Mouse (Mus musculus) left cerebral cortex, adult 9 months (tissue): ENCODE measurements around the gene Nexn.
"Not testable (repeated sequence)": the region's sequence is repeated elsewhere in the genome, so short reads cannot be mapped to it uniquely, and the experiment has no call there.

Experiments used
- DNase-seq, 2 experiments: peaks; one replicate each; pipeline ENCODE4 v3.0.0; 2022; ENCODE audit warnings: low spot score in 2 of 2

The Nexn gene

GRCm38 (mm10) chr3:152266036-152266421 is at the start of gene Nexn:
Gene Nexn (minus strand): TSS chr3:152266350.
- no peak for DNase-seq

- peak in 1 of 2 experiments; percentile 75 for DNase-seq
Observed at GRCm38 (mm10) chr3:152315613-152316012, 49.5 kb upstream of the Nexn start.

GRCm38 (mm10) chr3:152314666-152315065 is 48.5 kb upstream of the Nexn start:
- DNase-seq = not testable (repeated sequence)

DNA sequence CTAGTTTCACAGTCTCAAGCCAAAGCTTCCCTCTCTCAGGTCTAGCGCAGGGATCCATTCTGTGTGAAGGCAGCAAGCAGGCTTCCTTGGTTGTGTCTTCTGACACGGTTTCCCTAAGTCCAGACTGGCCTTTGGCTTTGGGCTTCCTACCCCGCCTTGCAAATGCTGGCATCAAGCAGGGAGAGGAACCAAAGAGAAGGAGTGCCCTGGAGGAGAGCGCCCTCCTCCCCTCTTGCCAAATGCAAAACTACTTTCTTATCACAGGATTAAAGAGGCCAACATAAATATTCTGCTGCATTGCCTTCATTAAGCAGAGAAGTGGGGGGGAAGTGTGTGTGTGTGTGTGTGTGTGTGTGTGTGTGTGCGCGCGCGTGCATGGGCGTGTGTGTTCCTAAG is 43.1 kb upstream of the Nexn start:
- DNase-seq = no peak

DNA sequence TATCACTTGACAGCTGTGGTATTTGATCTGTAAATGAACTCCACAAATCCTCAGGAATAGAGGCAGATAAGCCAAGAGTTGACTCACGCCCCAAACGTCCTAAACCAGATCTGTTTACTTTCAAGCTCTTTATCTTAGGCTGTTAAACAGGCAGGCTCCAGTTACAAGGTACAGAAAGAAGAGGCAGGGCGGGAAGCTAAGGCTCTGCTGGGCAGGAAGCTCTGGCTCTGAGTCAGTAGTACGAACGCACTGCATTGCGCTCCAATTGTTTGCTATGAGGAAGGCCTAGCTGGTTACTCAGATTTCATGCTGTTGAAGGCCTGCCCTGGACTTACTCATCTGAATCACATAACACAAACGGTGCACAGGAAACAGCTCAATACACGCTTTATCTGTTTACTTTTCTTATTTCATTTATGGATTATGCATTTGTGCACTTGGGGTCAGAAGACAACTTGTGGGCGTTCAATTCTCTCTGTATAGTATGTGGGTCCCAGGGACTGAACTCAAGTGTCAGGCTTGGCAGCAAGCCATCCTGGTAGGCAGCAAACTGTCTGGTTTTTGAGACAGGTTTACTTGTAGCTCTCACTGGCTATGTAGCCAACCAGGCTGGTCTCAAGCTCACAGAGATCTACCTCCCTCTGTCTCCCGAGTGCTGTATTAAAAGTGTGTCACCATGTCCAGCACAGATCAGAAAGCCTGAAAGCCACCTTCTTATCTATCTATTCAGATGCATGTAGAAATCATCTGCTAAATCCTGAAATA is 42.5 kb upstream of the Nexn start:
- DNase-seq = no peak

- DNase-seq = no peak
Observed at GRCm38 (mm10) chr3:152305971-152306370, 39.8 kb upstream of the Nexn start.

DNA sequence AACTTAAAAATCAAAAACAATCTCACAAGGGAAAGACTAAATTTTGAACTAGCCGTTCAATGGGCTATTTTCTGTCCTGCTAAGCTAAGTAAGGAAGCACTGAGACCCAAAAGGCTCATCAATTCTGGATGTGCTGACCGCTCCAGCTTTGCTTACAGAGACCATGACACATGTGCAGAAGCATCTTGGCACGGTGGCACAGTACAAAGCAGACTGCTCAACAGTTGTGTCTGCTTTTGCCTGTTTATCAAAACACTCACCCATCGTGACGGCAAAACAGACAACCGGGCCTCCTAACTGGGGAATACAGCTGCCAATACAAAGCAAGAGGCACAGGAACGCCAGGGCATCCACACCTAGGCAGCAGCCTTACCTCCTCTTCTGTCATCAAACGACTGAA is 38.9 kb upstream of the Nexn start:
- no peak for DNase-seq

- DNase-seq = peak in 1 of 2 experiments; percentile 17
Observed at GRCm38 (mm10) chr3:152304093-152304815, 38.1 kb upstream of the Nexn start.

DNA sequence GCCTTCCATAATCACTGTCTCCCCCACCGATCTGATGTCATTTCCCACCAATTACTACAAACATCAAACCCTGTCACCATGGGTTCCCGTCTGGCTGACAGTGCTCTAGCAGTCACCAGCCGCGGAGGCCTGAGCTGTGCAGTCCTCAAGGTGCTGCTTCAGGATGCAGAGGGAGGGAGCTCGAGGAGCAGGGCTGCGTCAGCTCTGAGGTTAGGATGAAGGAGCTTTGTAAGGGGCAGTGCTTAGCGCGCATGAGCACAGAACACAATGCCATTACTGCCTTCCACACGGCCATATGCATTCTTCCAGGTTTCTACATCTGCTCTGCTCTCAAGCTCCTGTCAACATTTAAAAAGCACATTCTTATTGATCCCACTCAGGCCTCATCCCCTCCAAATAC is 36.8 kb upstream of the Nexn start:
- no peak for DNase-seq

GRCm38 (mm10) chr3:152300376-152301337 is 34.5 kb upstream of the Nexn start:
- no peak for DNase-seq

DNA sequence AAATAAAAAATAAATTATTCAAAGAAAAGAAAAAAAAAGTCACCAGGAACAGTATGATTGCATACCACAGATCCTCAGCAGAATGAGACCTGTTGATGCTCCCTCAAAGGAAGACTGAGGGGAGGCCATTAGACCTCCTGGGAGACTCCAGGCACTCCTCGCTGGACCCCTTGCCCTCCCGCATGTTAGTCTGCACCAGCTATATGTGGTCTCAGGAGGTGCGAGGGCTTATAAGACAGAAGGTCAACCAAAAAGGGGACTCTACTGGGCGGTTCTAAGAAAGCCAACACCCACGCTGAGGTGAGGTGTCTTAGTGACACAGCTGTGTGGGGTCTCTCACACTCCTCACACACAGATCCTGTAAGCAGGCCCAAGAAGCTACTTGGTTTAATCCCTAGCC is 29.7 kb upstream of the Nexn start:
- no peak for DNase-seq

GRCm38 (mm10) chr3:152294400-152294799 is 28.2 kb upstream of the Nexn start:
- DNase-seq = no peak

- no peak for DNase-seq
Observed at GRCm38 (mm10) chr3:152293530-152294181, 27.5 kb upstream of the Nexn start.

- no peak for DNase-seq
Observed at GRCm38 (mm10) chr3:152291895-152292294, 25.7 kb upstream of the Nexn start.

DNA sequence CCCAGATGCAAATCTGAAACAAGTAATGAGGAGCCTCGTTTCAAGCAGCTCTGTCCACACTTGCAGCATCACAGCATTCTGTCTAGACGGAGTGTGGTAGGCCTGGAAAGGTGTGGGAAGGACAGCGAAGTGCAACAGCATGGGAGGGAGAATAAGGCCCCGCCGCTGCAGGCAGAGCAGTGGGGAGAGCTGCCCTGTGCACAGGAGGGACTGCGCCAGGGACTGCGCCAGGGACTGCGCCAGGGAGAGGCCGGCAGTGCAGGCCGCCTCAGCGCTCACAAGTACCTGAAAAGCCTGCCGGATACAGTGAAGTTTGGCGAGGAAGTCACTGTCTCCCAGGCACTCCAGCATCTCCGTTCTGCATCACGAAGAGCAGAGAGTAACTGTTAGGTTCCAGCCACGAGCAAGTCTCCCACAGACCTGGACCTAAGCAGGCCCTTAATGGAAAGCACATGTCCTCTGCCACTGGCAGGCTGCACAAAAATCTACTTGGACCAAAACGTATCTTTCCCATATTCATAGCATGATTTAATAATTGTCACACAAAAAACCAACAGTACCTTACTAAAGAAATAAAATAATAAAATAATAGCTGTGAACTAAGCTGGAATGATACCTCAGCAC is 24.1 kb upstream of the Nexn start:
- DNase-seq = no peak

DNA sequence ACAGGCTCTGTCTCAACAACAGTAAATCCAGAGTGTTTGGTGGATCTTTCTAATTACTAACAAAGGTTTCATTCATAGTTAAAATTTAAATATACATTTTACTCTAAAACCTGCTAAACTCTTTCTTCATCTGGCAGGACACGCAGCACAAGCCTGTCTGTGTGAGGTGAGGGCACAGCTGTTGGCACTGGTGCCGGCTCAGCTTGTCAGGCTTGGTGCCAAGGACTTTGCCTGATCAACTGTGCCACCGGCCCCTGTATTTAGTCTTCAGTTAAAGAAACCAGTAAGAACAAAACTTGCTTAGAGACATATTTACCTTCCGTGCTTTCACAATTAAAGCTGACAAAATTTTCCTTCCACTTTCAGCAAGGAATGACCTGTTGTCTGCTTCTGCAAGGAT is 22.6 kb upstream of the Nexn start:
- DNase-seq = no peak

GRCm38 (mm10) chr3:152288276-152288675 is 22.1 kb upstream of the Nexn start:
- DNase-seq = no peak

DNA sequence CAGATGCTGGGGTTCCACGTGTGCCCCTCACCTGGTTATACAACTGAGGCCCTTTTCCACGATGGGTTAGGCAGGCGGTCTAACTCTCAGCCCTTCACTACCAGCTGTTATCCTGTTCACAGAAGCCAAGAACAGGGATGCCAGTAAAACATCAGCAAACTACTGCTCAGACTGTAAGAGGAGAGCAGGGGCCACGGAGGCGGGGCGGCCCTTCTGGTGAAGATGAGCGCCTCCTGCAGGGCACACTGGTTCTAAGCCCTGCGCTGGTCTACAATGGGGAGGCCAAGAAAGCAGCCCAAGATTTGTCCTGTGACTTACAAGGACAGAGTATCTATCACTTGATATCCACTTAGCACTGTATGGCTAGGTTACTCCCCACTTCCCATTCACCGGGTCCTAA is 21.7 kb upstream of the Nexn start:
- DNase-seq = no peak

DNA sequence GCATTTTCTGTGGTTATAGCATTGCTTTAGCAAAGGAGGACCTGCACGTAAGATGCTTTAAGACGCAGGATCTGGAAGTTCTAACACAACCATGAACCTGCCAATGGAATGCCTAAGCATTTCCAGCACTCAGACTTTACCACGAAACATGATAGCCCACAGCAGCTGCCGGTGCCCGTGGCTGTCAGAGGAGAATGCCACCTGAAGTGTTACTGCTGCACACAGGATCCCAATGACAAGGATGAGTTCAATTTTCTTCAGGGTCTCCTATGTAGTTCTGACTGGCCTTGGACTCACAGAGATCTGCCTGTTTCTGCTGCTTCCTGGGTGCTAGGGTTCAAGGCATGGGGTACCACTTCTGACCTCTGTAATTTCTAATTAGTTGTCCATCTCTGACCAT is 18.6 kb upstream of the Nexn start:
- no peak for DNase-seq

DNA sequence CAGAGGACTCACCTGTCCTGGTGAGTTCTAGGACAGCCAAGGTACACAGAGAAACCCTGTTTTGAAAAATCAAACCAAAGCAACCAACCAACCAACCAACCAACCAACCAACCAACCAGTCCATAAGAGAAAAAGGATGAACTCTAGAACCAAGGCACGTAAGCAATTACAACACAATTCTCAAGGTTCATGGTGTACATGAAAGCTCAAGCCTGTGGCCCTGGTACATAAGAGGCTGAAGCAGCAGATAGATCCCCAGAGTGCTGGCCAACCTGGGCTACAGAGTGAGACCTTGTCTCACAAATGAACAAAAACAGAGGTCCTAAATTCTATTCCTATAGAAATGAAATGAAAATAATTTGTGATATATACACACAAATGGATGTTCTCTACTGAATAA is 18.2 kb upstream of the Nexn start:
- no peak for DNase-seq

DNA sequence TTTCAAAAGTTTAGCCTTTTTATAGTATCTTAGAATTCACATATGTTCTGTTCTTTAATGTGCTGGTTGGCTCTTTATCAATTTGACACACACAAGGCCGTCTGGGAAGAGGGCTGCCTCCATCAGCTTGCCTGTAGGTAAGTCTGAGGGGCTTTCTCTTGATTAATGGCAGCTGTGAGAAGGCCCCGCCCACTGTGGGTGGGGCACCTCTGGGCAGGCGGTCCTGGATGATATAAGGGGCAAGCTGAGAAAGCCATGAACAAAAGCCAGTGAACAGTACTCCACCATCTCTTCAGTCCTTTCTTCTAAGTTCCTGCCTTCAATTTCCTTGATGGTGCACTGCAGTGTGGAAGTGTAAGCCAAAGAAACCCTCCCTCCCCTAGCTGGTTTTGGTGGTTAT is 16.0 kb upstream of the Nexn start:
- no peak for DNase-seq
